Mouse (Mus musculus) R1 (cell line): ENCODE measurements at regions not wholly inside any gene's neighbourhood (a gene's known extent, or its start where the extent isn't known, plus 50 kb on each side); places are given as distances from the start of the nearest gene placed in this dataset.

Experiments used
- DNase-seq: peaks from one replicate; pipeline ENCODE4 v3.0.0-alpha.2; 2018; ENCODE audit warnings: low read depth, low spot score

- DNase-seq, result peak; percentile 87
Observed at GRCm38 (mm10) chr5:118353689-118354088, 108.7 kb downstream of the 2410131K14Rik start.

GRCm38 (mm10) chr5:118354127-118354526 is 109.1 kb downstream of the 2410131K14Rik start:
- no peak for DNase-seq

GRCm38 (mm10) chr5:118354871-118355270 is 109.8 kb downstream of the 2410131K14Rik start:
- DNase-seq, result no peak

- DNase-seq, result no peak
Observed at GRCm38 (mm10) chr5:118355287-118355686, 110.3 kb downstream of the 2410131K14Rik start.

- DNase-seq, result no peak
Observed at GRCm38 (mm10) chr5:118355691-118356337, 110.8 kb downstream of the 2410131K14Rik start.

- no peak for DNase-seq
Observed at GRCm38 (mm10) chr5:118359646-118360373, 114.8 kb downstream of the 2410131K14Rik start.

GRCm38 (mm10) chr5:118360374-118361064 is 115.5 kb downstream of the 2410131K14Rik start:
- no peak for DNase-seq

- no peak for DNase-seq
Observed at GRCm38 (mm10) chr5:118361133-118361852, 116.3 kb downstream of the 2410131K14Rik start.

- DNase-seq, result no peak
Observed at GRCm38 (mm10) chr5:118361853-118362406, 116.9 kb downstream of the 2410131K14Rik start.

GRCm38 (mm10) chr5:118362738-118363137 is 117.7 kb downstream of the 2410131K14Rik start:
- no peak for DNase-seq

- DNase-seq, result no peak
Observed at GRCm38 (mm10) chr5:118363154-118363553, 118.1 kb downstream of the 2410131K14Rik start.

- no peak for DNase-seq
Observed at GRCm38 (mm10) chr5:118364646-118365045, 119.6 kb downstream of the 2410131K14Rik start.

GRCm38 (mm10) chr5:118365196-118365595 is 120.2 kb downstream of the 2410131K14Rik start:
- DNase-seq, result no peak

GRCm38 (mm10) chr5:118365651-118366050 is 120.6 kb downstream of the 2410131K14Rik start:
- peak; percentile 24 for DNase-seq

- DNase-seq, result no peak
Observed at GRCm38 (mm10) chr5:118367047-118367446, 122.0 kb downstream of the 2410131K14Rik start.

- peak; percentile 46 for DNase-seq
Observed at GRCm38 (mm10) chr5:118373581-118373981, 128.6 kb downstream of the 2410131K14Rik start.

- DNase-seq, result peak; percentile 30
Observed at GRCm38 (mm10) chr5:118374968-118375367, 129.9 kb downstream of the 2410131K14Rik start.

GRCm38 (mm10) chr5:118375916-118376315 is 130.9 kb downstream of the 2410131K14Rik start:
- no peak for DNase-seq

- no peak for DNase-seq
Observed at GRCm38 (mm10) chr5:118376478-118376877, 131.5 kb downstream of the 2410131K14Rik start.

GRCm38 (mm10) chr5:118377402-118377848 is 132.4 kb downstream of the 2410131K14Rik start:
- DNase-seq, result no peak
